Mouse (Mus musculus) right cerebral cortex, adult 18-20 months (tissue): Measurements from ENCODE around the gene Crybb1.

Experiments
- DNase-seq: peaks from one replicate; pipeline ENCODE4 v3.0.0; 2022; ENCODE audit warnings: mixed read lengths

Crybb1 gene

GRCm38 (mm10) chr5:112286984-112287641 is 31.5 kb downstream of the Crybb1 start:
- no peak for DNase-seq

- no peak for DNase-seq
Measured at GRCm38 (mm10) chr5:112287652-112288051, 32.0 kb downstream of the Crybb1 start.

- DNase-seq: no peak
Measured at GRCm38 (mm10) chr5:112288193-112289141, 32.9 kb downstream of the Crybb1 start.

- no peak for DNase-seq
Measured at GRCm38 (mm10) chr5:112289236-112289635, 33.6 kb downstream of the Crybb1 start.

- DNase-seq: no peak
Measured at GRCm38 (mm10) chr5:112289819-112290535, 34.4 kb downstream of the Crybb1 start.

GRCm38 (mm10) chr5:112290536-112290880 is 34.9 kb downstream of the Crybb1 start:
- DNase-seq: no peak

GRCm38 (mm10) chr5:112291866-112292265 is 36.3 kb downstream of the Crybb1 start:
- no peak for DNase-seq

GRCm38 (mm10) chr5:112292343-112292980 is 36.8 kb downstream of the Crybb1 start:
- DNase-seq: no peak

GRCm38 (mm10) chr5:112293800-112294199 is 38.2 kb downstream of the Crybb1 start:
- DNase-seq: no peak

- no peak for DNase-seq
Measured at GRCm38 (mm10) chr5:112294696-112295095, 39.1 kb downstream of the Crybb1 start.

GRCm38 (mm10) chr5:112295162-112295561 is 39.5 kb downstream of the Crybb1 start:
- DNase-seq: no peak

- DNase-seq: no peak
Measured at GRCm38 (mm10) chr5:112295564-112295963, 39.9 kb downstream of the Crybb1 start.

- DNase-seq: no peak
Measured at GRCm38 (mm10) chr5:112296404-112297181, 41.0 kb downstream of the Crybb1 start.

- no peak for DNase-seq
Measured at GRCm38 (mm10) chr5:112297257-112297656, 41.6 kb downstream of the Crybb1 start.

GRCm38 (mm10) chr5:112298226-112298988 is 42.8 kb downstream of the Crybb1 start:
- no peak for DNase-seq

- no peak for DNase-seq
Measured at GRCm38 (mm10) chr5:112299399-112299798, 43.8 kb downstream of the Crybb1 start.

- no peak for DNase-seq
Measured at GRCm38 (mm10) chr5:112300112-112300511, 44.5 kb downstream of the Crybb1 start.

GRCm38 (mm10) chr5:112300721-112301308 is 45.2 kb downstream of the Crybb1 start:
- peak; percentile 38 for DNase-seq

GRCm38 (mm10) chr5:112301694-112302093 is 46.1 kb downstream of the Crybb1 start:
- DNase-seq: no peak

- DNase-seq: no peak
Measured at GRCm38 (mm10) chr5:112302310-112302709, 46.7 kb downstream of the Crybb1 start.

GRCm38 (mm10) chr5:112305842-112306241 is 50.2 kb downstream of the Crybb1 start:
- no peak for DNase-seq
